Mouse (Mus musculus) ES-Bruce4 (cell line): ENCODE measurements around the gene Pfkfb3. TPM values are rescaled to one million over a fixed set of nuclear protein-coding genes. Genes with fewer than 3 reads are reported as not detected.

ENCODE experiments used
- H3K27ac ChIP-seq: 2 replicates; pipeline ENCODE4 v1.5.1; 2012; ENCODE audit warnings: low read length, inconsistent platforms; ENCODE audit not compliant: insufficient read depth
- H3K27me3 ChIP-seq: 2 replicates; pipeline ENCODE4 v1.6.1; 2012; ENCODE audit warnings: mild to moderate bottlenecking, low read length, inconsistent platforms; ENCODE audit not compliant: control insufficient read depth, poor library complexity, insufficient read depth, severe bottlenecking
- H3K36me3 ChIP-seq: 2 replicates; pipeline ENCODE4 v1.6.1; 2012; ENCODE audit warnings: inconsistent platforms, mild to moderate bottlenecking, low read length, moderate library complexity; ENCODE audit not compliant: control insufficient read depth, poor library complexity, insufficient read depth, severe bottlenecking
- H3K4me1 ChIP-seq: one replicate; pipeline ENCODE4 v1.8.1; 2011; ENCODE audit warnings: low read length; ENCODE audit not compliant: control insufficient read depth, insufficient read depth
- H3K4me3 ChIP-seq: 2 replicates; pipeline ENCODE4 v1.5.1; 2011; ENCODE audit warnings: low read depth, mild to moderate bottlenecking, low read length
- H3K9ac ChIP-seq: 2 replicates; pipeline ENCODE4 v1.6.1; 2012; ENCODE audit warnings: low read depth, mild to moderate bottlenecking, inconsistent platforms; ENCODE audit not compliant: poor library complexity, severe bottlenecking
- H3K9me3 ChIP-seq: replicated peaks from 2 replicates; pipeline ENCODE4 v1.6.1; 2012; ENCODE audit warnings: mild to moderate bottlenecking, low read length, inconsistent platforms; ENCODE audit not compliant: control insufficient read depth, poor library complexity, insufficient read depth, severe bottlenecking
- CTCF ChIP-seq: IDR thresholded peaks from one replicate; pipeline ENCODE4 v1.8.1; 2011; ENCODE audit warnings: low read depth, low read length
- EP300 ChIP-seq: IDR thresholded peaks from 2 replicates; pipeline ENCODE4 v1.6.1; 2011; ENCODE audit warnings: low read depth, low read length; ENCODE audit not compliant: insufficient read depth
- POLR2A ChIP-seq: IDR thresholded peaks from one replicate; pipeline ENCODE4 v1.8.1; 2011; ENCODE audit warnings: low read length; ENCODE audit not compliant: insufficient read depth
- polyA plus RNA-seq: library from polyadenylated mRNA; stranded (reverse); fragments of >200 nt; gene quantifications from 2 replicates; pipeline ENCODE4 v1.2.4, GENCODE M21; 2011; ENCODE audit warnings: low read depth; ENCODE audit not compliant: missing spikeins, insufficient read depth, insufficient read length

Pfkfb3 gene
- polyA plus RNA-seq, 1 experiment: 73.8 TPM

DNA sequence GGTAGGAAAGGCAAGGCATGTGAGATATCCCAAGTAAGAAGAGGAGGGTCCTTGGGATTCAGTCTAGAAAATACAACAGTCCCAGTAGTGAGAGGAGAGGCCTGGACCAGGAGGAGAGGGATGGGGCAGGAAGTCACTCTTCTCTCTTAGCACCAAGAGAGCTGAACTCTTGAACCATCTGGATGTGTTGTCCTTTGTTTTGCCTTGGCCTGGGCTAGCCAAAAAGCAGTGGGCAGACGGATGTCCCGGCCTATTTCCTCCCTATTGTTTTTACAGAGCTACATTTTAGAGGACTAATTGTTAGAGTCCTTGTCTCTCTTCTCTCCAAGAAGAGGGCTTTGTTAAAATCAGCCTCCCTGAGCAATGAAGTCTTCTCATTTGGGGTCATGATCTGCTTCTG lies 106.0 kb downstream of the Pfkfb3 start:
- no peak overlapping the region for H3K27ac ChIP-seq
- no peaks in the 10 kb centered on the region for H3K27me3 ChIP-seq
- no peaks in the 10 kb centered on the region for H3K36me3 ChIP-seq
- no peak overlapping the region for H3K9ac ChIP-seq
- no peak overlapping the region for H3K4me3 ChIP-seq
- TF ChIP-seq CTCF: no peak
- no peak for TF ChIP-seq POLR2A
- TF ChIP-seq EP300: no peak
- no peaks in the 10 kb centered on the region for H3K9me3 ChIP-seq
- H3K4me1 ChIP-seq: no peaks in the 10 kb centered on the region

DNA sequence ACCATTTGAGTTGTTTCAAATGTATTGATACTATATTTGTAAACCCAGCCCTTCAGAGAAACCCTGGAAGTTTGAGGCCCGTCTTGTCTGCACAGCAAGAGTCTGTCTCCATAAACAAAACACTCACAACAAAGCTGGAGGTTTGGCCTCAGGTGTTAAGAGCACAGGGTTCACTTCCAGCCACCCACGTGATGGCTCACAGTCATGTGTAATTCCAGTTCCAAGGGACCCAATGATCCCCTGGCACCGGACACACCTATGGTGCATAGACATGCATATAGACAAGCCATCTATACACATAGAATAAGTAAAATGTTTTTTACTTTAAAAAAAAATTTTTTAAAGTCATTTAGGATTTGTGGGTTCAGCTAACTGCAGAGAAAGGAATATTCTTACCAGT lies 108.2 kb downstream of the Pfkfb3 start:
- no peaks in the 10 kb centered on the region for H3K36me3 ChIP-seq

DNA sequence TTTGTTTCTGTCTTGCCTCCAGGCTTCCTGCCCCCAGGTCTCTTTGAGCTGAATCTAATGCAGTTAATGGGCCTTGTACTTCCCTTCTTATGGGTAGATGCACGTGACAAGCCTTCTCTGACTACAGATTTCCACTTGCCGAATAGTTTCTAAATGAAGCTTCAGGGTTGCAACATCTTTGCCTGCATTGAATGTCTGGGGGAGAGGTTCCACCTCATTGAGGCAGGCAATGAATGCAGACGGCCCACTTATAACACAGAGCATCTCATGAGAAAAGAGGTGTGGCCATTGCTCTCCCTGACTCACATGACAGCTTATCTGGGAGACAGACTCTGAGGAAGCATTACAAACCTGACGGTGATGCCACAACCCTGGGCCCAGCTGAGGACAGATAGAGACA lies 112.0 kb downstream of the Pfkfb3 start:
- Histone ChIP-seq H3K27me3 (no peaks in the 10 kb centered on the region), H3K27ac (no peak overlapping the region), H3K36me3 (no peaks in the 10 kb centered on the region), H3K9me3 (no peaks in the 10 kb centered on the region), H3K9ac (no peak overlapping the region), H3K4me1 (no peaks in the 10 kb centered on the region), H3K4me3 (no peak overlapping the region)
- no peak for TF ChIP-seq POLR2A
- TF ChIP-seq CTCF: no peak

More for the DNA sequence above, 108.2 kb downstream of the Pfkfb3 start:
- H3K9me3 ChIP-seq: no peaks in the 10 kb centered on the region
- no peaks in the 10 kb centered on the region for H3K27me3 ChIP-seq
- TF ChIP-seq EP300 (no peak), CTCF (no peak), POLR2A (no peak)
- no peaks in the 10 kb centered on the region for H3K4me1 ChIP-seq
- H3K27ac ChIP-seq: no peak overlapping the region
- no peak overlapping the region for H3K9ac ChIP-seq
- no peak overlapping the region for H3K4me3 ChIP-seq

DNA sequence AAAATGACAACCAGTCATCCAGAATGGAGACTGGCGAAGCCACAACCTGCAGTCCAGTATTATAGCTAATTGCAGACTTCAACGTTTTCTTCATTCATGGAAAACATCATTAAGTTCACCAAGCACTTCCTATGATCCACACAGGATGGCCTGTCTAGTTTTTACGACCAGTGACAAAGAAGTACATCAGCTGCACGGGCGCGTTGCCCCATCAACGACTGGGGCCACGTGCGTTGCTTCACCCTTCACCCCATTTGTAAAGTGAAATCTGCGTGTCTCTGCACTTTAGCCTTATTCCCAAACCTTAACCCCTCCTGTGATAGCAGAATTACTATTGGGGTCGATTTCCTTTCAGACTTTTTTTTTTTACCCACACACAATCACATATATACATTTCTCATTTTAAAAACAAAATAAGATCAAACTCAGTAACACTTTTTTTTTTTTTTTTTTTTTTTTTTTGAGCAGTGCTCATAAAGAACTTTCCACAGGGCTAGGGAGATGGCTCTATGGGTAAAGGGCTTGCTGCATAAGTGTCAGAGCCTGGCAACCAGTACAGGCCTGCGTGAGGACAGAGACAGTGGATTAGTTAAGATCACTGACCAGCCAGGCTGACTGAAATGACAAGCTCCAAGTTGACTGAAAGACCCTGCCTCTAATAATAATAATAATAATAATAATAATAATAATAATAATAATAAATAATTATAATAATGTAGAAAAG lies 115.5 kb downstream of the Pfkfb3 start:
- Histone ChIP-seq H3K27ac (no peak overlapping the region), H3K4me3 (no peak overlapping the region), H3K27me3 (no peaks in the 10 kb centered on the region), H3K36me3 (no peaks in the 10 kb centered on the region), H3K9ac (no peak overlapping the region), H3K9me3 (no peaks in the 10 kb centered on the region), H3K4me1 (no peaks in the 10 kb centered on the region)
- TF ChIP-seq POLR2A: no peak
- no peak for TF ChIP-seq EP300
- no peak for TF ChIP-seq CTCF

DNA sequence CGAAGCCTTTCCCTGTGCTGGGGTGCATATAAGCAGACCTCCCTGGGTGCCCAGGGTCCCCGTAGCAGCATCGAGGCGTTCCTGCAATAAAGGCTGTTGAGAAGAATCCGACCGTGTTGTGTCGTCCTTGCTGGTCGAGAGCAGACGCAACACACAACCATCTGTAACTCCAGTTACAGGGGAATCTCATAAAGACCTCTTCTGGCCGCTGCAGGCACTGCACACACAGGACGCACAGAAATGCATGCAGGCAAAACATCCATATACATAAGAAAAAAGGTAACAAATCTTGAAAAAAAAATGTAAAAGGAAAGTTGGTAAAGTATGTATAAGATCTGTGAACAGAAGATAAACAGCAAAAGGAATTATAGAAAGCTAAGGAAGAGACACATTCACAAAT lies 117.5 kb downstream of the Pfkfb3 start:
- no peak for TF ChIP-seq CTCF
- TF ChIP-seq POLR2A: no peak
- TF ChIP-seq EP300: no peak
- Histone ChIP-seq H3K4me1 (peaks cover 1% of the 10 kb centered on the region), H3K27ac (no peak overlapping the region), H3K9me3 (no peaks in the 10 kb centered on the region), H3K4me3 (no peak overlapping the region), H3K27me3 (no peaks in the 10 kb centered on the region), H3K9ac (no peak overlapping the region), H3K36me3 (no peaks in the 10 kb centered on the region)

DNA sequence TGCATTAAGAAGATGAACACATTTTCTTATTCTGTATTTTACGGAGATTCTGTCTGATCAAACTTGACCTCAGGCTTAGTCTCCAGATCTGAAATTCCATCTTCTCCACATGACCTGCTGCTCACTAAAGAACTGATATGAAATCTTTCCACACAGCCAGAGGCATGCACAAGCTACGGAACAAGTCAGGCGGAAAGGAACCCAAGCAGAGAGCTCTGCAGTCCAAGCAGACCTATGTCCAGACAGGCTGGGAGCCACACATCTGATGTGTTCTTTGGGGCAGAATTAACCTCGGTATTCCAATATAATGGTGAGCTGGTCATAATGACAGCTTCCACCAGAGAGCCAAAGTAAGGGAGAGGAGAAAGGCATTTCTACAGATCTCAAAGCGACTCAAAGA lies 120.5 kb downstream of the Pfkfb3 start:
- Histone ChIP-seq H3K36me3 (no peaks in the 10 kb centered on the region), H3K4me3 (no peak overlapping the region), H3K27ac (no peak overlapping the region), H3K4me1 (peaks cover 2% of the 10 kb centered on the region), H3K27me3 (no peaks in the 10 kb centered on the region), H3K9me3 (no peaks in the 10 kb centered on the region), H3K9ac (no peak overlapping the region)
- TF ChIP-seq CTCF: no peak
- no peak for TF ChIP-seq EP300
- no peak for TF ChIP-seq POLR2A
